In the genomic region with DNA sequence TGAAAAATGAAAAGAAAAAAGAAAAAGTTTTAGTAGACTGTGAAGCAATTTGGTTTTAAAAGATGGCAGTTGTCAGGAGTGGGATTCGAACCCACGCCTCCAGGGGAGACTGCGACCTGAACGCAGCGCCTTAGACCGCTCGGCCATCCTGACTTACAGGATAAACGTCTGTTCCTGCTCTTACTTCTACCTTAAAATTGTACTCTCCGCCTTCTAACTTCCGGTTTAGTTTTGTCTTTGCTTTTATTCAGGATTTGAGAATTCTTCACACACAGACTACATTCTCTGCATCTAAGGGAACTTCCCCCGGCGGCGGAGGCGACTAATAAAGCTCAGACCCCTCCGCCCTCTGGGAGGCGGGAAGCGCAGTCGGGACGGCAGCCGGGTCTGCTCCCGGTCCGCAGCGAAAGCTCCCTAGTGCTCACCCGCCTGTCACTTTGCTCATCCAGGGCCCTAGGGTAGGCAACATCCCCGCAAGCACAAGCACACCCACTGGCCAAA, we compare ENCODE assay signal across 7 mouse cellular contexts. TPM values are rescaled to one million over a fixed set of nuclear protein-coding genes. Genes with fewer than 3 reads are reported as not detected.
A peak's percentile ranks its signal among the peaks of the same experiment; 100 is the strongest.
DNase-seq lines count a peak whose midpoint lies in the region; ATAC-seq and TF ChIP-seq lines count a peak whose summit lies in the region.

No protein-coding gene starts in this region.

- peak overlapping the region; percentile 68 for H3K9ac ChIP-seq in midbrain, embryonic 11.5 days (ENCODE audit: low read length)

- WGBS in limb, embryonic 10.5 days: under 1% methylated on average over 25 of the region's 25 CpGs
- WGBS in midbrain, embryonic 11.5 days: under 1% methylated on average over 25 of the region's 25 CpGs
- WGBS in small intestine, adult 2 months: under 1% methylated on average over 25 of the region's 25 CpGs

- no peak for TF ChIP-seq POLR2A in small intestine, adult 2 months (IDR thresholded peaks at IDR 0.05; ENCODE audit: low read depth, low read length)

- peak overlapping the region; percentile 89 for H3K27ac ChIP-seq in limb, embryonic 10.5 days
- peak overlapping the region; percentile 4; the same call in 1 of the 2 replicates for H3K27ac ChIP-seq in midbrain, embryonic 11.5 days (ENCODE audit: low read depth, low read length)
- peak overlapping the region; percentile 79 for H3K27ac ChIP-seq in small intestine, adult 2 months (ENCODE audit: insufficient read depth, low read depth, low read length)

- H3K4me2 ChIP-seq in midbrain, embryonic 11.5 days: peak overlapping the region; percentile 43

- 0 out of 2 replicates have a peak, but pooled peaks cover 4% of the 10 kb centered on the region for H3K27me3 ChIP-seq in limb, embryonic 10.5 days (ENCODE audit: low read depth, poor library complexity, severe bottlenecking)
- H3K27me3 ChIP-seq in midbrain, embryonic 11.5 days (ENCODE audit: control insufficient read depth, insufficient read depth, low read length): no peaks in the 10 kb centered on the region
- no peaks in the 10 kb centered on the region for H3K27me3 ChIP-seq in small intestine, adult 2 months (ENCODE audit: control insufficient read depth, insufficient read depth, low read length)

- intact Hi-C loops in gastrocnemius, postnatal 14 days (cut with DNase I; ENCODE audit: low total_unique reads): loop anchor here (5.0 kb wide), 1 partner anchor 64 kb away; no protein-coding TSS in a partner anchor

- no peaks in the 10 kb centered on the region for H3K36me3 ChIP-seq in limb, embryonic 10.5 days
- H3K36me3 ChIP-seq in midbrain, embryonic 11.5 days (ENCODE audit: control insufficient read depth, insufficient read depth, low read length): no peaks in the 10 kb centered on the region
- no peaks in the 10 kb centered on the region for H3K36me3 ChIP-seq in small intestine, adult 2 months (ENCODE audit: control insufficient read depth, insufficient read depth, low read length)

- no peaks in the 10 kb centered on the region for H3K9me3 ChIP-seq in limb, embryonic 10.5 days (replicated peaks)
- no peaks in the 10 kb centered on the region for H3K9me3 ChIP-seq in midbrain, embryonic 11.5 days (ENCODE audit: control insufficient read depth, low read length)

- H3K4me1 ChIP-seq in limb, embryonic 10.5 days: no peaks in the 10 kb centered on the region
- no peaks in the 10 kb centered on the region for H3K4me1 ChIP-seq in midbrain, embryonic 11.5 days (ENCODE audit: control insufficient read depth, insufficient read depth, low read length)
- no peaks in the 10 kb centered on the region for H3K4me1 ChIP-seq in small intestine, adult 2 months (ENCODE audit: control insufficient read depth, insufficient read depth, insufficient read length, low read length)

- peak; percentile 77 to 89 for DNase-seq in adrenal gland, adult 18-20 months (ENCODE audit: low spot score in 2 of 2)
- peak; percentile 94 for DNase-seq in embryo, embryonic 10.5 days (ENCODE audit: low spot score)
- DNase-seq in gastrocnemius, postnatal 14 days: peak; percentile 70
- DNase-seq in limb, embryonic 10.5 days (ENCODE audit: low spot score): peak; percentile 80
- peak; percentile 99 for DNase-seq in midbrain, embryonic 11.5 days (ENCODE audit: low spot score, missing footprints)

- ATAC-seq in inflammation-experienced regulatory T-cells, adult 6 months: peak; percentile 49
- peak; percentile 89 for ATAC-seq in midbrain, embryonic 11.5 days (ENCODE audit: low FRiP score)

- H3K4me3 ChIP-seq in limb, embryonic 10.5 days: peak overlapping the region; percentile 75
- peak overlapping the region; percentile 51 for H3K4me3 ChIP-seq in midbrain, embryonic 11.5 days (ENCODE audit: low read depth, low read length)
- H3K4me3 ChIP-seq in small intestine, adult 2 months (ENCODE audit: low read depth, low read length): peak overlapping the region; percentile 100

- TF ChIP-seq CTCF in small intestine, adult 2 months (IDR thresholded peaks at IDR 0.05; ENCODE audit: extremely low read depth, insufficient read length, insufficient replicate concordance, low read depth, low read length): no peak

RNA-seq across cellular contexts. Expression of gene Btn1a1, which starts 12.3 kb away (rescaled TPM):
- under 1 TPM in 1 of 2 experiments, not detected in 1; 0.10 TPM for total RNA-seq in adrenal gland, adult 18-20 months (2021)
- not detected for total RNA-seq in gastrocnemius, postnatal 14 days (2021)
- polyA plus RNA-seq in inflammation-experienced regulatory T-cells, adult 6 months (2017; shearing (Covaris generic)): not detected
- polyA plus RNA-seq in limb, embryonic 10.5 days (2016; fragmentation: Nextera tagmentation; extraction: Ambion mirVana): 0.08 and 0.10 TPM in 2 replicates
- not detected in 2 replicates for polyA plus RNA-seq in midbrain, embryonic 11.5 days (2014; fragmentation: Nextera tagmentation; extraction: Ambion mirVana)
- polyA plus RNA-seq in small intestine, adult 2 months (2012; rRNA removed): 0.05 TPM in 1 of 2 replicates, not detected in the other

RNA-seq across cellular contexts. Expression of gene Abt1, which starts 29.7 kb away (rescaled TPM):
- 1 to 10 TPM; 7.9 to 8.4 TPM for total RNA-seq in adrenal gland, adult 18-20 months (2021)
- total RNA-seq in gastrocnemius, postnatal 14 days (2021): 1 to 10 TPM; 4.5 to 4.7 TPM
- polyA plus RNA-seq in inflammation-experienced regulatory T-cells, adult 6 months (2017; shearing (Covaris generic)): 10 to 100 TPM; 11.3 to 13.4 (median 12.2) TPM
- 16.9 and 17.1 TPM in 2 replicates for polyA plus RNA-seq in limb, embryonic 10.5 days (2016; fragmentation: Nextera tagmentation; extraction: Ambion mirVana)
- polyA plus RNA-seq in midbrain, embryonic 11.5 days (2014; fragmentation: Nextera tagmentation; extraction: Ambion mirVana): 14.0 and 14.9 TPM in 2 replicates
- polyA plus RNA-seq in small intestine, adult 2 months (2012; rRNA removed): 0.95 and 1.2 TPM in 2 replicates

RNA-seq across cellular contexts. Expression of gene Btn2a2, which starts 35.2 kb away (rescaled TPM):
- not detected for total RNA-seq in adrenal gland, adult 18-20 months (2021)
- not detected for total RNA-seq in gastrocnemius, postnatal 14 days (2021)
- not detected for polyA plus RNA-seq in inflammation-experienced regulatory T-cells, adult 6 months (2017; shearing (Covaris generic))
- 0.99 and 1.9 TPM in 2 replicates for polyA plus RNA-seq in limb, embryonic 10.5 days (2016; fragmentation: Nextera tagmentation; extraction: Ambion mirVana)
- polyA plus RNA-seq in midbrain, embryonic 11.5 days (2014; fragmentation: Nextera tagmentation; extraction: Ambion mirVana): 0.28 and 0.34 TPM in 2 replicates
- not detected in 2 replicates for polyA plus RNA-seq in small intestine, adult 2 months (2012; rRNA removed)

Comparison
In these comparisons a context has a peak if more than half of its experiments do, and no peak if none do; other contexts are left out.
1. Peak in every context shown above with its lines: DNase-seq, ATAC-seq, H3K4me3 ChIP-seq and H3K27ac ChIP-seq.
2. H3K27ac ChIP-seq: peak in every context shown above with its lines; median percentile 89 in limb, embryonic 10.5 days; 79 in small intestine, adult 2 months; 4 in midbrain, embryonic 11.5 days.